Mouse (Mus musculus): ENCODE data around the gene Adamtsl3. TPM values are rescaled to one million over a fixed set of nuclear protein-coding genes. Genes with fewer than 3 reads are reported as not detected.
"Not testable (repeated sequence)": the region's sequence is repeated elsewhere in the genome, so short reads cannot be mapped to it uniquely, and the experiment has no call there.

Gene Adamtsl3
- total RNA-seq, 2 experiments from 2014 or later = 2.4 to 2.6 TPM

- DNase-seq (ENCODE audit: low spot score in 2 of 2) = not testable (repeated sequence)
Observed at GRCm38 (mm10) chr7:82420329-82421052, 85.0 kb downstream of the Adamtsl3 start.

- DNase-seq (ENCODE audit: low spot score in 2 of 2) = no peak
Observed at GRCm38 (mm10) chr7:82422561-82422960, 87.1 kb downstream of the Adamtsl3 start.

- no peak for DNase-seq (ENCODE audit: low spot score in 2 of 2)
Observed at GRCm38 (mm10) chr7:82423602-82424001, 88.1 kb downstream of the Adamtsl3 start.

GRCm38 (mm10) chr7:82424281-82424680, 88.8 kb downstream of the Adamtsl3 start:
- DNase-seq (ENCODE audit: low spot score in 2 of 2) = no peak

- no peak for DNase-seq (ENCODE audit: low spot score in 2 of 2)
Observed at GRCm38 (mm10) chr7:82425374-82425773, 89.9 kb downstream of the Adamtsl3 start.

- DNase-seq (ENCODE audit: low spot score in 2 of 2) = no peak
Observed at GRCm38 (mm10) chr7:82429447-82429846, 94.0 kb downstream of the Adamtsl3 start.

- no peak for DNase-seq (ENCODE audit: low spot score in 2 of 2)
Observed at GRCm38 (mm10) chr7:82431572-82431971, 96.1 kb downstream of the Adamtsl3 start.

- DNase-seq (ENCODE audit: low spot score in 2 of 2) = no peak
Observed at GRCm38 (mm10) chr7:82433226-82433625, 97.7 kb downstream of the Adamtsl3 start.

- DNase-seq (ENCODE audit: low spot score in 2 of 2) = no peak
Observed at GRCm38 (mm10) chr7:82458376-82458775, 122.9 kb downstream of the Adamtsl3 start.

- no peak for DNase-seq (ENCODE audit: low spot score in 2 of 2)
Observed at GRCm38 (mm10) chr7:82462921-82463523, 127.5 kb downstream of the Adamtsl3 start.

GRCm38 (mm10) chr7:82464364-82464763, 128.9 kb downstream of the Adamtsl3 start:
- no peak for DNase-seq (ENCODE audit: low spot score in 2 of 2)

- DNase-seq (ENCODE audit: low spot score in 2 of 2) = no peak
Observed at GRCm38 (mm10) chr7:82465437-82465836, 129.9 kb downstream of the Adamtsl3 start.

- DNase-seq (ENCODE audit: low spot score in 2 of 2) = no peak
Observed at GRCm38 (mm10) chr7:82476441-82477221, 141.1 kb downstream of the Adamtsl3 start.

GRCm38 (mm10) chr7:82478461-82478860, 143.0 kb downstream of the Adamtsl3 start:
- no peak for DNase-seq (ENCODE audit: low spot score in 2 of 2)

- DNase-seq (ENCODE audit: low spot score in 2 of 2) = no peak
Observed at GRCm38 (mm10) chr7:82478861-82479755, 143.6 kb downstream of the Adamtsl3 start.

GRCm38 (mm10) chr7:82483426-82483825, 147.9 kb downstream of the Adamtsl3 start:
- DNase-seq (ENCODE audit: low spot score in 2 of 2) = no peak

GRCm38 (mm10) chr7:82484834-82485233, 149.3 kb downstream of the Adamtsl3 start:
- DNase-seq (ENCODE audit: low spot score in 2 of 2) = peak in 1 of 2 experiments; percentile 19

- no peak for DNase-seq (ENCODE audit: low spot score in 2 of 2)
Observed at GRCm38 (mm10) chr7:82485344-82485954, 150.0 kb downstream of the Adamtsl3 start.

GRCm38 (mm10) chr7:82491018-82491417, 155.5 kb downstream of the Adamtsl3 start:
- no peak for DNase-seq (ENCODE audit: low spot score in 2 of 2)

- no peak for DNase-seq (ENCODE audit: low spot score in 2 of 2)
Observed at GRCm38 (mm10) chr7:82492881-82493280, 157.4 kb downstream of the Adamtsl3 start.

GRCm38 (mm10) chr7:82494220-82494619, 158.7 kb downstream of the Adamtsl3 start:
- DNase-seq (ENCODE audit: low spot score in 2 of 2) = no peak

Data from layer of hippocampus, postnatal 10 days (tissue).